Mouse (Mus musculus) layer of hippocampus, adult 9-11 months (tissue): ENCODE results near the gene Gcnt2.
"Not testable (repeated sequence)": the region's sequence is repeated elsewhere in the genome, so short reads cannot be mapped to it uniquely, and the experiment has no call there.

ENCODE experiments used
- DNase-seq: peaks from one replicate; pipeline ENCODE4 v3.0.0; 2022

The Gcnt2 gene

GRCm38 (mm10) chr13:40875415-40875814 is 15.9 kb downstream of the Gcnt2 start:
- DNase-seq, result no peak

GRCm38 (mm10) chr13:40877589-40877988 is 18.0 kb downstream of the Gcnt2 start:
- no peak for DNase-seq

GRCm38 (mm10) chr13:40880557-40880956 is 21.0 kb downstream of the Gcnt2 start:
- DNase-seq, result no peak

GRCm38 (mm10) chr13:40882606-40883005 is 23.1 kb downstream of the Gcnt2 start:
- DNase-seq, result no peak

- no peak for DNase-seq
Observed at GRCm38 (mm10) chr13:40883903-40884302, 24.3 kb downstream of the Gcnt2 start.

- no peak for DNase-seq
Observed at GRCm38 (mm10) chr13:40884878-40885277, 25.3 kb downstream of the Gcnt2 start.

- no peak for DNase-seq
Observed at GRCm38 (mm10) chr13:40885935-40886642, 26.5 kb downstream of the Gcnt2 start.

GRCm38 (mm10) chr13:40886643-40887381 is 27.3 kb downstream of the Gcnt2 start:
- DNase-seq, result no peak

GRCm38 (mm10) chr13:40890595-40890994 is 31.0 kb downstream of the Gcnt2 start:
- DNase-seq, result peak; percentile 44

- DNase-seq, result not testable (repeated sequence)
Observed at GRCm38 (mm10) chr13:40891369-40891768, 31.8 kb downstream of the Gcnt2 start.

GRCm38 (mm10) chr13:40892043-40892442 is 32.5 kb downstream of the Gcnt2 start:
- no peak for DNase-seq

- no peak for DNase-seq
Observed at GRCm38 (mm10) chr13:40892547-40892946, 33.0 kb downstream of the Gcnt2 start.

- DNase-seq, result no peak
Observed at GRCm38 (mm10) chr13:40893573-40893972, 34.0 kb downstream of the Gcnt2 start.

GRCm38 (mm10) chr13:40898049-40898690 is 38.6 kb downstream of the Gcnt2 start:
- DNase-seq, result not testable (repeated sequence)

- no peak for DNase-seq
Observed at GRCm38 (mm10) chr13:40898698-40899097, 39.1 kb downstream of the Gcnt2 start.

GRCm38 (mm10) chr13:40899349-40899993 is 39.9 kb downstream of the Gcnt2 start:
- DNase-seq, result peak; percentile 44

- no peak for DNase-seq
Observed at GRCm38 (mm10) chr13:40899994-40900970, 40.7 kb downstream of the Gcnt2 start.

- DNase-seq, result no peak
Observed at GRCm38 (mm10) chr13:40901263-40901662, 41.7 kb downstream of the Gcnt2 start.

- no peak for DNase-seq
Observed at GRCm38 (mm10) chr13:40901831-40902459, 42.4 kb downstream of the Gcnt2 start.

GRCm38 (mm10) chr13:40904080-40904479 is 44.5 kb downstream of the Gcnt2 start:
- DNase-seq, result no peak

- no peak for DNase-seq
Observed at GRCm38 (mm10) chr13:40906528-40906927, 47.0 kb downstream of the Gcnt2 start.

- no peak for DNase-seq
Observed at GRCm38 (mm10) chr13:40907274-40907673, 47.7 kb downstream of the Gcnt2 start.
